Mouse (Mus musculus): ENCODE measurements at regions not wholly inside any gene's neighbourhood (a gene's known extent, or its start where the extent isn't known, plus 50 kb on each side); places are given as distances from the start of the nearest gene placed in this dataset.

GRCm38 (mm10) chr12:99639118-99639517, 75.7 kb upstream of the Foxn3 start:
- TF ChIP-seq CTCF (IDR thresholded peaks at IDR 0.05; ENCODE audit: control insufficient read depth, insufficient read depth, insufficient read length) (no peak), FOSL1 (IDR thresholded peaks at IDR 0.05; ENCODE audit: insufficient read depth, low read length, poor library complexity, severe bottlenecking) (peak; percentile 65), MAX (IDR thresholded peaks at IDR 0.05) (no peak)

All from C2C12 (cell line).